Mouse (Mus musculus): ENCODE data around the gene Zfyve27.

DNA sequence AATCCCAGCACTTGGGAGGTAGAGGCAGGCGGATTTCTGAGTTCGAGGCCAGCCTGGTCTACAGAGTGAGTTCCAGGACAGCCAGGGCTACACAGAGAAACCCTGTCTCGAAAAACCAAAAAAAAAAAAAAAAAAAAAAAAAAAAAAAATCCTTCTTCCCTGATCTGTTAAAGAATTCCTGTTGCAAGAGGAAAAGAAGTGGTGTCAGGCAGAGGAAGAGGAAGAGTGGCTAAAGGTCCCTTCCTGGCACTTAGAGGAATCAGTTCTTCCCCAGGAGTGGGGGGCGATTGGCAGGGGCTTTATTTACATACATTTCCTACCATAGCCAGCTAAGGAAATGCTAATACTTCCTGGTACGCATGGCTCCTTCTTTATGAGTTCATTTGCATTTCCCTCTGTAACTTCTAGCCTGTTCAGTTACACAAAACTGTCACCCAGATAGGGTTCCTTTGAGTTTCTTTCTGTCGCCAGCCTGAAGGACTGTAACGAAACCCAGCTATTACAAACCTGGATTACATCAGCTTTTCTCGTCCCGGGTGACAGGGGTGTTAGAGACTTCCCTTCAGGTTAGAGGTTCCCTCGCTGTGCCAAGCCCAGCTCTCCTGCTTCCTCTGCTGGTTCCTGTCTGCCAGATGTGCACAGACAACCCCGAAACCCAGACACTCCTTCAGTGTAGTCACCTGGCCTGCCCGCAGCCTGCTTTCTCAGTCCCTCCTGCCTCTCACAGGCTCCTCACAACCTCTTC is 6.1 kb upstream of the Zfyve27 start:
- TF ChIP-seq CTCF (IDR thresholded peaks at IDR 0.05; ENCODE audit: extremely low read depth, insufficient read depth, insufficient read length, insufficient replicate concordance), result no peak
- no peak for TF ChIP-seq POLR2A (IDR thresholded peaks at IDR 0.05; ENCODE audit: low read depth, low read length)

Data from spleen, adult 2 months (tissue).